Mouse (Mus musculus) limb, embryonic 10.5 days (tissue): ENCODE measurements at regions not wholly inside any gene's neighbourhood (a gene's known extent, or its start where the extent isn't known, plus 50 kb on each side); places are given as distances from the start of the nearest gene placed in this dataset.

ENCODE experiments used
- DNase-seq: peaks from one replicate; pipeline ENCODE4 v3.0.0-alpha.2; 2017; ENCODE audit warnings: low spot score
- H3K27ac ChIP-seq: fragments of 300-500 bp; sonication (generic); 2 replicates; pipeline ENCODE4 v1.5.1; 2016; ENCODE audit warnings: mild to moderate bottlenecking
- H3K27me3 ChIP-seq: fragments of 300-500 bp; sonication (generic); 2 replicates; pipeline ENCODE4 v1.6.1; 2016; ENCODE audit warnings: low read depth, mild to moderate bottlenecking; ENCODE audit not compliant: poor library complexity, severe bottlenecking
- H3K36me3 ChIP-seq: fragments of 300-500 bp; sonication (generic); 2 replicates; pipeline ENCODE4 v1.6.1; 2016; ENCODE audit warnings: mild to moderate bottlenecking, moderate library complexity
- H3K4me1 ChIP-seq: fragments of 300-500 bp; sonication (generic); 2 replicates; pipeline ENCODE4 v1.6.1; 2016
- H3K4me3 ChIP-seq: fragments of 300-500 bp; sonication (generic); 2 replicates; pipeline ENCODE4 v1.5.1; 2016; ENCODE audit warnings: mild to moderate bottlenecking, moderate library complexity
- H3K9me3 ChIP-seq: fragments of 300-500 bp; sonication (generic); replicated peaks from 2 replicates; pipeline ENCODE4 v1.6.1; 2016; ENCODE audit warnings: mild to moderate bottlenecking
- WGBS: fragments of 180-500 bp; shearing (Covaris S2); methylation state at CpG from one replicate; pipeline ENCODE4 v1.1.7; 2016; 5-methylcytosine and 5-hydroxymethylcytosine counted together

DNA sequence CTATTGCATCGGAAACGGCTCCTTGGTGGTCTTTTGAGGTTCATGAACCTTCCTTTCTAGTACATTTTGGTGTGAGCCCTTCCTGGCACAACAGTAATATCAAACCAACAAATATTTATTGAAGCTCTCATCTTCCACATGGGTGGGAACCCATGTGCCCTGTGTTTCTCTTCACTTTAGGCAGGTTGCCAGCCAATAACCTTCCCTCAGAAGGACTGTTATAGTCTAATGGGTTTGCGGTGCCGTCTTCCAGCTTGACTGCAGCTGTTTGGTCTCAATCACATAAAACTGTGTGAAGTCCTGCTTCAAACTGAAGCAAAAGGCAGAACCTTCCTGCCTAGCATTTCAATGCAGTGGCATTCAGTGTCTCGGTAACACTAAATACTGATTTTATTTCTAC, 69.4 kb upstream of the Irak1bp1 start:
- no peak for DNase-seq
- H3K36me3 ChIP-seq: no peaks in the 10 kb centered on the region

DNA sequence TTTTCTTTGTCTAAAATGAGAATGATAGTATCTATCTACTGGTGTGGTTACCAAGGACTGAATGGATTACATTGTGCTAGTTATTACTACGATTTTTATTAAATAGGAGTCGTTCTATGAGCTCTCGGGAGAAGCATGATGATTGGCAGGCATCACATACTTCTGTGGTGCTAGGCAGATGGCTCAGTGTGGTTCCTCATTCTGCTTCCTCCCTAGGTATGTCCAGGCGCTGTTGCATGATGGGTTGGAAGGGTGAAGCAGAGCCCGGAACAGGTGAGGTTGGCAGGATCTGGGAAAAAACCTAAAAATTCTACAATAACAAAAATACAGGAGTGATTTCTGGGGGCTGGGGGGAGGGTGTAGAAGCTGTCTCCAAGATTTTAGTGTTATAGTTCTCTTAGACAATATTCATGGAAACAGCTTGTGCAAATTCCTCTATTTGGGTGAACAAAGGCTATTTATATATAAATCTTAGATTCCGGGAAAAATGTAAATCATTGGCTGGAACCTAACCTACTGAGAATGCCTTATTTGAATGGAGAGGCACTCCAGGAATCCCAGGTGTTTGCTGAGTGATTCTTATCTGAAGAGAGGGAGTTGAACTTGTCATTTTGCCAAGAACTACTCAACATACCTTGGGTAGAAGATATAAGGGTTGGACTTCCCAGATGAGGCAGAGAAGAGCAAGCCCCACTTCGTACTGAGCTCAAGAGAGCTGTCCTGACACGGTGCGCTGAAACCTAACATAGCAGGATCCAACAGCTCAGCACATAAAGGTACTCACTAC, 68.5 kb upstream of the Irak1bp1 start:
- H3K27me3 ChIP-seq: no peaks in the 10 kb centered on the region
- no peak overlapping the region for H3K27ac ChIP-seq
- 92% methylated on average over 9 of the region's 9 CpGs for WGBS
- no peaks in the 10 kb centered on the region for H3K9me3 ChIP-seq
- no peaks in the 10 kb centered on the region for H3K4me1 ChIP-seq
- no peaks in the 10 kb centered on the region for H3K36me3 ChIP-seq
- DNase-seq: no peak
- H3K4me3 ChIP-seq: no peak overlapping the region

More for the DNA sequence above, 69.4 kb upstream of the Irak1bp1 start:
- WGBS: 94% methylated on average over 5 of the region's 5 CpGs
- no peaks in the 10 kb centered on the region for H3K27me3 ChIP-seq
- no peaks in the 10 kb centered on the region for H3K4me1 ChIP-seq
- no peak overlapping the region for H3K4me3 ChIP-seq
- H3K27ac ChIP-seq: no peak overlapping the region
- no peaks in the 10 kb centered on the region for H3K9me3 ChIP-seq

DNA sequence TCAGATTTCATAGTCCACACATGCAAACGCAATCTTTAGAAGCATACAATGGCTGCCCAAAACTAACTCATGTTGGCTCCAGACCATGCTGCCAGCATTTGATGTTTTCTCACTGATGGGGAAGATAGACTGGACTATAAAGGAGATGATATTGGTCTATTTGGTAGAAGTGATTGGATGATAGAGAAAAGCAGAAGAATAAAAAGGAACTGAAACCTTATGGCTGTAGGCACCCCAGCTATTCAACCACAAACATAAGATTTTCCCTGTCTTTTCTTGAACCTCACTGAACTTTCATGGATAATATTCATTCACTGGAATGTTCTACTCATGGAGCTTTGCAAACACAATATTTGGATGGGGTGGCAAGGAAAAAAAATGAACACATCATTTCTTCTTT, 65.7 kb upstream of the Irak1bp1 start:
- Histone ChIP-seq H3K4me3 (no peak overlapping the region), H3K27ac (no peak overlapping the region), H3K36me3 (no peaks in the 10 kb centered on the region), H3K9me3 (no peaks in the 10 kb centered on the region), H3K4me1 (no peaks in the 10 kb centered on the region), H3K27me3 (no peaks in the 10 kb centered on the region)
- DNase-seq: no peak
- 95% methylated on average over 1 of the region's 1 CpGs for WGBS
